Mouse (Mus musculus) kidney, adult 8-10 months (tissue): ENCODE results near the gene Rpl31.
A peak's percentile ranks its signal among the peaks of the same experiment; 100 is the strongest.

Experiments used
- DNase-seq, 2 experiments: peaks; one replicate each; pipeline ENCODE4 v3.0.0; 2022

The Rpl31 gene

DNA sequence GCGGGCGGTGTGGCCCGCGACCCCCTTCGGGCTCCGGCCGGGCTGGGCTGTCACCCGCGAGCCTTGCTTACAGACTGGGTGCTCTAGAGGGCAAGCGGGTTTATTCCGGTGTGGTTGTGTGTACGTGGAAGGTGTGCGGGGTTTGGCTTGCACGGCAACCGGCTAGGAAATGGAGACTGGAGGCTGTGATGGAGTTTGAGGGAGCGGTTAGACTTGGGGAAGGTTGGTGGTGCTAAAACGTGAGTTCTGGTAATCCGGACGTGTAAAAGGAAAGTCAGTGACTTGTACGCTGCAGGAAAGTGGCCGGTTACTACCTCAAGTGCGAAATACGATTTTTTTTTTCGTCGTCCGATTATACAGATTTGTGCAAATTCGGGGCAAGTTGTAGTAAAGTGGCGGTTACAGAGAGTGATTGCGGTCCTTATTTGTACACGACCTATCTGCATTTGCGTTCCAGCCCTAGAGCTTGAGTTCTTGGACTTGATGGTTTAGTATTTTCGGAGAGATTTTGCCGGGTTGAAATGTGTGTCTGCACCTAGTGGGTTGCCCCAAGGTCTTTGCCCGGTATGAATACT is 712 bp downstream of the Rpl31 start:
- no peak for DNase-seq

DNA sequence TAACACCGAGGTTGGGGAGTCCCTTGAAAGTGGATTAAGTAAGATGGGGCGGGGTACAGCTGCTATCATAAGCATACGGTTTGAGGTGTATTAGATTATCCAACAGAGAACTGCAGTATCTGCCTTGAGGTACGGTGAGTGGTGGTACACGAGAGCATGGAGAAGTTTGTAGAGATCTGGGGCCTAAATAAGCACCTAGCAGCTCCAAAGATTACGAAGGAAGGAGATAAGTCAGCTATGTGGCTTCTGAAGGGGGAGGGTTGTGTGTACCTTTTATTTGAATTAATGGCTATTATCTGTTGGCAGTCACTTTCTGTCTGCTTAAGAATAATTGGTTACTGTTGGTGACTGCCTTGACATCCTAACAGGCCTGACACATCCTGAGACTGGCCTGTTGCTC is 2.8 kb downstream of the Rpl31 start:
- DNase-seq = no peak

DNA sequence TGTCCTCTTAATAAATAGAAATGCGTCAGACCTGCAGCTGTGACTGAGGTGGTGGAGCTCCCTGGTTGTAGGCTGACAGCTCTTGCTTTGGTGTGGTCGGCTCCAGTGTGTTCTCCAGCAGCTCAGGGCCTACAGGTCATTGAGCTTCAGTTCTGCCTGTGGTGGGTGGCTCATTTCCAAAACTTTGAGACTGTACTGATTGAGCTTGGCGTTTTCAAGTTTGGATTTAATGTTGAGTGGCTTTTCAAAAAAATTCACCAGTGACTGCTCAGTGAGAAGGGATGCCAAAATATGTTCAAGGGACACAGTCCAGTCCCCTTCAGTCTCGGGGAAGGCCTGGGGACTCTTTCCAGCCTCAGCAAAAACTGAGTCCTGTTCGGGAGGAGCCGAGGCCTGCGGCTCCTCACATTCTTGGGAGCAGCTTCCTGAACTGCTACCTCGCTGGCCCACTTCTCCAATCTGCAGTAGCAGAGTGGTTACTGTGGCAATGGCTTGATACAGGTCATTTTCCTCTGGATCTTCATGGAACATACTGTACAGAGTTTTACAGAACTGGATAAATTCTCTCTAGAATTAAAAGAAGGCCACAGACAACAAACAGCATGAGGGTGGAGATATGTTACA is 4.7 kb downstream of the Rpl31 start:
- DNase-seq = no peak

DNA sequence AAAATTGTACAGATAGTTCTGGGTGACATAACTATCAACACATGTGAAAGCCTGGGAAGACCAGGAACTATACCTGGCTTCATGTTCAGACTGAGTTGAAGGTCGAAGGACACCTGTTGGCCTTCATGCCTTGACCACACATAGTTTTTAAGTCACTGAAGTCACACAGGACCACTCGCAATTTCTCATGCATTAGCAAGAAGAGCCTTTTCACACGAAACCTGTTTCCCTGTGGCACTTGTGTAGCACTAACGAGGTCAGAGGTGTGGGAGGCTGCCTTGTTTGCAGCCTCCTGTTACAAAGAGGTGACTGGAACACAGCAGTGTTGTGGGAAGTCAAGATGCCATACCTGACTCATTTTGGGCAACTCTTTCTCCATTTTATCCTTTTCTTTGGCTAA is 5.7 kb downstream of the Rpl31 start:
- no peak for DNase-seq

DNA sequence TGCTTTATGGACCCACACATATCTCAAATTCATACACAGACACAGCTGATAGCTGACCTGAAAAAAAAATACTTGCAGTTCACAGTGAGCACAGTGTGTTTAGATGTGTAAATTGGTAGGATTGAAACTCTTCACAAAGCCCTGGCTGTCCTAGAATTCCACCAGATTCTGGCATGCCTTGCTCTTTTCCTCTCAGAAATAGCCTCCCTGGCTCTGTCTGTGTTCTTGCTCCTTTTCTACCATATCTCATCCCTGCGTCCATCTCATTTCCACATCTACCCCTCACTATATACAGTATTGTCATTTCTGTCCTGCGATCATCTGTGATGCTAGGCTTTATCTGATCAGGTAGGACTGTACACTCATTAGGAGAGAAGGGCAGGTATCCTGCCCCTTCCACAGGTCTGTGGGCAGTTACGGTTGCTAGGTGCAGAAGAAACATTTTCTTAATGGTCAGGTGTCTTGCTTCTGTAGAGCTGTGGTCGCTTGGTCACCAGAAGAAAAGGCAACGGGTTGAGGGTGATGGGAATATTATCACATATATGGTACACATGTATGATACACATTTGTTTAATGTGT is 6.7 kb downstream of the Rpl31 start:
- DNase-seq = no peak

DNA sequence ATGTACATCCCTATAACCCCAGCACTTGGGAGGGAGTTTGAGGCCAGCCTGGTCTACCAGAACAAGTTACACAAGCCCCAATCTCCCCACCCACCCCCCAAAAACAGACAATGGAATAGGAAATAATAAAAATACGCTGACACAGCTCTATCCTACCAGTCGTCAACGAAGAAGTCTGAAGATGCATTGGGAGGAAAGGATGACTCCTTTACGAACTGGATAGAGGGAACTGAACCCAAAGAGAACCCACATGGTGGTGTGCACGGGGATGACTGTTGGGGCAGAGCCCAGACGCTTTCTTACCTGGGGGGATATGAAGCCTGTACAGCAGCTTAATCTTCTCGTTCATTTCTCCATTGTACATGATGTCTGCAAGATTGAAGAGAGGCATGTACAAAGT is 8.5 kb downstream of the Rpl31 start:
- DNase-seq = no peak

DNA sequence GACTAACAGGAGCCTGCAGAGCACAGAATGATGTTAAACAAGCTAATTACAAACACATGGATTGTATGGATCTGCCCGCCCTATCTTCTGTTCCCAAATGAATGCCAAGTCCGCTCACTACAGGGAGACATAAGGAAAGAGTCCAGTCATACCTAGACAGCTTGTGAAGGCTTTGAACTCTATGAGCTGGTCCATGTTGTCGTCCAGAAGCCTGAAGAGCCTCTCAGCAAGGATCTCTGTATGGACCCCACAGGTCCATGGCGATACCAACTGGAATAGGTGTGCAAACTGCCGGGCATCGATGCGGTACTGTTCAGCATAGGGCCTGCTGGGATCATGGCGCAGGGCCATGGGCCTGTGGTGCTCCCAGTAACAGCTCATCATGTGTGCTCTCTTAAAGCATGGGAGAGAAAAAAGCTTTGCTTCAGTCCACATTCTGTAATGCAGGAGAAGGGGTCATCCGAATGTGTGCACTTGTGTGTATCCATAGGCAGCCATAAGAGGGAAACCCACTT is 9.1 kb downstream of the Rpl31 start:
- no peak for DNase-seq

DNA sequence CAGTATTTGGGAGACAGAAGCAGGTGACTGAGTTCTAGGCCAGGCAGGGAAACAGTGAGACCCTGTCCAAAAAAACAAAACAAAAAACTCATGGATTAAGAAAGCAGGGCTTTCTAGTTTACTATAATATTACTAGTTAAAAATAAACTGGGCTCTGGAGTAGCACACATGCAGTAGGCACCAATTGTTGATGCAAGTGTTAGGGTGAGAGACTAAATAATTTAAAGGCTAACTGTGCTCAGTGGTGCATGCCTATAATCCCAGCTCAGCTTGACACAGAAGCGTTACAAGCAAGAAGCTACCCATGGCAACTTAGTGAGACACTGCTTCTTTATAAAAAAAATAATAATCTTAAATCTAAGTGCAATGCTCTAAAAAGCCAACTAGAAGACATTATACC is 10.9 kb downstream of the Rpl31 start:
- no peak for DNase-seq

DNA sequence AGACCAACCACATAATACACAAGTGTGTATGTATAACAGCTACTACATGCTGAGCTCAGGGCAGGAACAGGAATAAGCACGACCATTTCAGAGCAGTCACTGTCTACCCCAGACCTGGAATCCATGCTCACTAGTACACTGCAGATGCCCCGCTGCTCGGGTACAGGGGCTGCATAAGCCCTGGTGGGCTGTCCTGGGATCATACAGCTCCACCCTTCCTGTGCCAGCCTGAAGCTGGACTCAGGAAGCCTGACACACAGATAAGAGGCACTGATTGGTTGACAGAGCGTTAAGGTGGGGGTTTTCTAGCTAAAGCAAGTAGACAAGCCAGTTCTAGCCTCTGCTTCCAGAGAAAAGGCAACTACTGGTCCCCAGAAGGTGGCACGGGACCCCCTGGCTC is 11.4 kb downstream of the Rpl31 start:
- DNase-seq = no peak

DNA sequence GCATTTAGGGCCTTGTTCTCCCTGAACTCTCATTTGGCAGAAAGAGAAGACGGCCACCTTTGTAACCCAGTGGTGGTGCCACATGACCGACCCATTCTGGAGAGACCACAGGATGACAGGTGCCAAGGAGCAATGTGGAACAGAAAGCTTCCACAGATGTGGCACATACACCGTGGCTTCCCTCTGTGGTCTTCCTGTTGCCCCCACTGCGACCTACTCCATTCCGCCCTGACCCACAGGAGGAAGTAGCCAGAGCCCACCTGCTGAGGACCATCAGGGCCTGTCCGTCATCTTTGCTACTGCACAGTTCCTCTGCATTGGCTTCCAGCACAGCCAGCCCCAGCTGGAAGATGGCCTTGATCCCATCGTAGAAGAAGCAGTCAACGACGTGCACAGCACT is 13.4 kb downstream of the Rpl31 start:
- DNase-seq = no peak

DNA sequence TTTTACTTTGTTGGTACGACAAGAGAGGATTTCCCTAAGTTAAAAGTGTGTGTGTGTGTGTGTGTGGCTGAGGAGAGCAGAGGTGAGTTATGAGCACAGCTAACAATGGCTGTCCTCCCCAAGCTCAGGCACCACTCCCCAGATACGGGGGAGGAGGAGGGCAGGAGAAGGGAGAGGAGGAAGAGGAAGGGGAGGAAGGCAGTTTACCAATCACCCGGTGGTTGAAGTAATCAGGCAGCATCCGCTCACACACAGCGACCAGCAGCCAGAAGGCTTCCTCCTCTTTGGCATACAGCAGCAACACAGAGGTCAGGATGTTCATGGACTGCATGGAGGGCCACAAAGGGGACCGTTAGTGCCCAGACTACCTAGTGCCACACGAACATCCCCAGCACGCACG is 17.3 kb downstream of the Rpl31 start:
- DNase-seq = no peak

DNA sequence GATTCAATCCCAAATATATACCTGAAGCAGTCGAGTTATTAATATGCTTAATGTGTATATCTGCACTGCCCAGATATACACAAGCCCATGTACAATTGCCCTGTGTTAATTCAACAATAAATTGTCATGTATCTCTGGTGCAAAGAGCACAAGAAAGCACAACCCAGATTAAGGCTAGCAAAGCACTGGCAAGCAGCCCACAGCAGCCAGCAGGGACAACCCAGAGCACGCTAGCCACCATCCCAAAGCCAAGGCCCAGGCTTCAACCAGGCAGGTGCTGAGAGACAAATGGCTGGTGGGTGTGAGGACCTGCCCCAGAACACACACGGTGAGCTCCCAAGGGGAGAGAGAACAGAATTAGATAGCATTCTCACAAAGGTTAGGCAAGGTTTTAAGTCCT is 18.8 kb downstream of the Rpl31 start:
- no peak for DNase-seq

DNA sequence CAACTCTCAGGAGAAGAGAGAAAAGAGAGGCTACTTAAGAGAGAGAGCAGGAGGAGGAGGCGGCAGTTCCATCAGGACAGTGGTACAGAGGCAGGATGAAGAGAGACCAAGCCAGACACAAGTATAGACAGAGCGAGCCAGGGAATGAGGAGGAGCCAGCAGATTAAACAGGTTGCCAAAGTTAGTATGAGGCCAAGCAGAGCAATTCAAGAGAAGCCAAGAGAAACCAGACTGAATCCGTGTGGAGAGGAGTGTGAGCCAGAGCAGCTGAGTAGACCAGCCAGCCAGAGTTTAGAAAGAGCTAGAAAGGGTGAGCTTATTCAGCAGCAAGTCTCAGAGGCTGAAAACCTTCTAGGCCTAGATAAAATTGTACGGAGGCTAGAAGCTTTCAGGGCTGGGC is 19.9 kb downstream of the Rpl31 start:
- no peak for DNase-seq

DNA sequence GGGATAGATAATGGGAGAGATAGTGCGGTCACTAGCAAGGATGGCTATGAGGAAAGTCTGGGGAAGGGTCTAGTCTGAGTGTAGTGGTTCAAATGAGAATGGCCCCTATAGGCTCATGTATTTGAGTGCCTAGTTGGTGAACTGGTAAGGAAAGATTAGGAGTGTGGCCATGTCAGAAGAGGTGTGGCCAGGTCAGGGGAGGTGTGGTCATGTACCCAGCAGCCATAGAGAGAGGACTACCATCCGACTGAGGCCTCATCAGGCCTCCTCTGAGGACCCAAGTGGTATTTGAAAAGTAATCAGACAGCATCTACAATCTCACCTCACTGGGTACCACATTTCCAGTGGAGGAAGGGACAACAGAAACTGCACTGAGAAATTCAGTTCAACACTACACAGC is 20.5 kb downstream of the Rpl31 start:
- no peak for DNase-seq

DNA sequence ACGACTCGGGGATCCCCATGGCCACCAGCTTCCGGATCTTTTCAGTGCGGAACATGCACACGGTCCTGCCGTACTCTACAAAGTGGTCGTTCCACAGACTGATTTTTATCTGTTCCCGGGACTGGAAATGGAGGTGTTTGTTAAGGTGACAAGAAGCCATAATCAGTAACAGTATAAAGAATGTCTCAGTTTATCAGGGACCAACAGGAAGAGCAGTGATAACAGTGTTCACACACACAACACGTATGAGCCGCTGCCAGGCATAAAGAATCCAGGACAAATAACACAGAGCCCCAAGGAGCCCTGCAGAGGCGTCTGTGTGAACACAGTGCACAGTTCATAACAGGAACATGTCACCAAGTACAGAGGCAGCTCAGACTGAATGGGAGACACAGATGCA is 21.7 kb downstream of the Rpl31 start:
- no peak for DNase-seq

DNA sequence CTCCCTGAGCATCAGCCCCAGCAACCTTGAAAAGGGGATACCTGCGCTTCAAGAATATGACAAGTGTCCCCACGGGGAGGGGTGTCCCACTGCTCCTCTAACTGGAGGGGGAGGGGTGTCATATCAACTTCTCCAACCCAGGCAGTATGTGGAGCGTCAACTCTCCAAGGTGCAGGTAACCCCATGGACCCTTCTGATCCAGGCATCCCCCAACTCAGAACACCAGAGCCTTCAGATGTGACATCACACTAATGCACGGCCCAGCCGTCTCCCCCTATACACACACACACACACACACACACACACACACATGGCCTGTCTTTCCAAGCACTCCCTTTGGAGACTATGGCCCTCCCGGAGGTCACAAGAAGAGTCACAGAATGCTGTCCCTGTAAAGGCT is 24.0 kb downstream of the Rpl31 start:
- DNase-seq = no peak

DNA sequence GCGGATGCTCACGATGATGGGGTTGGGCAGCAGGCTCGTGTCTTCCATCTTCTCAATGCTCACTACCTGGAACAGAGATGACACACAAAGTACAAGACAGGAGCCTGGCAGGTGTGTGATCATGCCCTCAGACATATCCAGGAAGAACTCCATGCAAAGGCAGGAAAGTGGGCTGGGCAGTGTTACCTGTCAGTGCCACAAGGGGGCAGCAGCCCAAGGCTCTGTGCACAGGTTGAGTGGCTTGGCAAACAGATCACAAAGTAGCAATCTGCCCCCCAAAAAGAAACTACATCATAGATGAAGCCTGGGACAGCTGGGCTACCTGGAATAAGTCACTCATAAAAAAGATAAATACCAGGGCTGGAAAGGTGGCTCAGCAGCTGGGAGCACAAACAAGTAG is 24.5 kb downstream of the Rpl31 start:
- DNase-seq = peak; percentile 53 to 79

DNA sequence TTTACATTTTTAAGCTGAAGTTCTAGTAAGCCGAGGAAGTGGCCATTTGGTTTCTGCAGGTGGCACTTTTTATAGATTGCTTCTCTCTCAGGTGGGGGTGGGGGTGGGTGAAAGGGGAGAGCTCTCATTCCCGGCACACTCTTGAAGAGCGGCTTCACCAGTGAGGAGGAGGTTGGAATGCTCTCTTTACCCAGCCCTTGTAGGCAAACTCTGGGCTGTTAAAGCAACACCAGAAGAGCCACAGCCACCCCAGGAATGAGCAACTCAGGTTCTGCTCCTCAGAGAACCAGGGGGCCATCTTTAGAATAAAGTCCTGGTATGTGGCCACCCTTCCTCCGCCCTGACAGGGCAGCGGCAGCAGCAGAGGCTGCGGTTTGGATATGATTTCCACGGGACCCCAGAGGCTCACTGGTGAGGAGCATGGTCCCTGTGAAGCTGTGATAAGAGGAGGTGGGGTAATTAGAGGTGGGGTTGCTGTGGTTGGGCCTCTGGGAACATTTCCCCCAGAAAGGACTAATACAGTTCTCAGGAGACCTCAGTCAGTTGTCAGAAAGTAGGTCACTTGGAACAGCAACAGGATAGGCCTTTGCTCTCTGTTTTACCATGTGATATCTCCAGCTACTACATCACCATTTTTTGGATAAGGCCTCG is 25.7 kb downstream of the Rpl31 start:
- no peak for DNase-seq

DNA sequence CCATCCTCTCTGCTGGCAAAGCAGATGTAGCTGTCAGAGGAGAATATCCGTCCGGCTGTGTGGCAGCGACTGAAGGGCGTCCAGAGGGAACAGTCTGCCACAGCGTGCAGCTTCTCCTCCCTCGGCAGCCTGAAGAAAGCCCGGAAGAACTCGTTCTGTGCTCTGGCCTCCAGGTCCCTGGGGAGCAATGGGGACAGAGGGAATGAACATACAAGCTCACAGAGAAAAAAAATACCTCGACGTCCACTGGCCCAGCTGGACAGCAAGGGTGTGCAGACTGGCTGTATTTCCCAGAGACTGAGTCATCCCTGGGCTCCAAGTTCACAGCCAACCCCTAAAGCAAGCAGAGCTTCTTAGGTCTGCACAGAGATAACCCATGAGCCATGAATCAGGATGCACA is 26.5 kb downstream of the Rpl31 start:
- DNase-seq = peak in 1 of 2 experiments; percentile 16

DNA sequence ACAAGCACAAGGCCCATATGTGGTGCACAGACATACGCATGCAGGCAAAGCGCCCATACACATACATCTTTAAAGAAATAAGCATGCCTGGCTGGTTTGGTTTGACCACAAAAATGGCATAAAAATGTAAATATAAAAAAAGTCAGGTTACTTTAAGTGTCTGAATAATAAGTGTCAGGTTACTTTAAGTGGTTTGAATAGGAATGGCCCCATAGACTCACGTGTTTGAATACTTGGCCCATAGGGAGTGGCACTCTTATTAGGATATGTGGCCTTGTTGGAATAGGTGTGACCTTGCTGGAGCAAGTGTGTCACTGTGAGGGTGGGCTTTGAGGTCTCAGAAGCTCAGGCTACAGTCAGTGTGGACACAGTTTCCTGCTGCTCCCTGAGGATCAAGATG is 27.0 kb downstream of the Rpl31 start:
- DNase-seq = no peak

DNA sequence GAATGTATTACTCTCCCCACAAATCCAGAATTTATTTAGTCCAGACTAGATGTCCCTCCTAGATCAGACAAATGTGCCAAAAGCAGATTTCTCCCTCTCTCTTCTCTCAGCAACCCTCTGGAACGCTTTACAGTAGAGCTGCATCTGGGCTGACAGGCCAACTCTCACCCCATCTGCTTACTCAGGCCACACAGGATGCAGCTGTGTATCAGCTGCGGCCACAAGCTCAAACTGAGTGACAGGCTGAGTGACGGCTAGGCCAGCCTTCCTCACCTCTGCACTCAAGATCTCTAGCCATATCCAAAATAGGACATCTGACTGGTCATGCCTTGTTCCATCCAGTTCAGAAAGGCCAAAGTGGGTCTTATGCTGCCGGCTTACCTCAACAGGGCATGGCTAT is 28.7 kb downstream of the Rpl31 start:
- no peak for DNase-seq

DNA sequence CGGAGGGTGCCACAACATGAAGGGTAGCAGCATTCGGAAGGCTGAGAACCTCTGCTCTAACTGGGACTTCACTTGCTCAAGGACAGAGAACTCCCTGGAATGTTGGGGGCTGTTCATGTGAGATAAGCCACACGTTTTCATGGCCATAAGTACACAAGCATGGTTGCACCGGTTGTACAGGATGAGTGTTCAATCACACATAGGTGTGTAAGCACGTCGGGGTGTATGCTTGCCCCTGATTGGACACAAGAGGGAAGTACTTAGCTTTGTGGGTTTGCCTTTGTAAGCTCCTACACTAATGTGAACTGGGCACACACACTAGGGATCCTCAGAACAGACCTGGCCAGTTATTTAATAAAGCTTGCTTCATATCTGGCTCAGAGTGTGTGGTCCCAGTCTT is 30.6 kb downstream of the Rpl31 start:
- no peak for DNase-seq

DNA sequence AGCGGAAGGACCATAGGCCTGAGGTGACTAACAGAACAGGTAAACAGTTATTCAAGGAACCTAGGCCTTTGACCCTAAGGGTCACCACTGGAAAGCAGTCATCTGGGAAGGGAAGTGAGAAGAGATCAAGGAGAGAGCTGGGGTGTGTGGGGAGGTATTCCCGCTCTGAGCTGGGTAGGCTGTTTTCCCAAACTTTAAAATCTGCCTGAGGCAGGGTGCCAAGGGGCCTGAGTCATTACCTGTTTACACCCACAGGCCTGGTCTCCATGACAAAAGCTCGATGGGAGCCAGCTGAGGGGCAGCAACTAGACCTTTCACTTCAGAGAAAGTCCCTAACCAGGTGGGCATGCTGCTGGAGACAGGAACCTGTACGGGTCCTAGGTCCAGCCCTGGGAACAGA is 31.6 kb downstream of the Rpl31 start:
- no peak for DNase-seq

DNA sequence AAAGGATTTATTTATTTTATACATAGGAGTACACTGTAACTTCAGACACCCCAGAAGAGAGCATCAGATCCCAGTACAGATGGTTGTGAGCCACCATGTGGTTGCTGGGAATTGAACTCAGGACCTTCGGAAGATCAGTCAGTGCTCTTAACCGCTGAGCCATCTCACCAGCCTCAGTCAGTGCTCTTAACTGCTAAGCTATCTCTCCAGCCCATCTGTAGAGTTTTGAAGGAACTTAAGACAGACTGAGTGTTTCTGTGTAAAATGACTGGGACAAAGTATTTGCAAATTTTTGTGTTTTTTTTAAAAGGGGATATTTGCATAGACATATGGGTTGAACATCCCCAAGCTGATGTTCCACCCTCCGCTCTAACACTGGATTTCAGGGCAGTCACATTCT is 32.5 kb downstream of the Rpl31 start:
- DNase-seq = no peak
